Mouse (Mus musculus): ENCODE measurements around the gene Ldlrad3. TPM values are rescaled to one million over a fixed set of nuclear protein-coding genes. Genes with fewer than 3 reads are reported as not detected.

Gene Ldlrad3
- polyA plus RNA-seq, 1 experiment from 2014 or later: 4.3 TPM

DNA sequence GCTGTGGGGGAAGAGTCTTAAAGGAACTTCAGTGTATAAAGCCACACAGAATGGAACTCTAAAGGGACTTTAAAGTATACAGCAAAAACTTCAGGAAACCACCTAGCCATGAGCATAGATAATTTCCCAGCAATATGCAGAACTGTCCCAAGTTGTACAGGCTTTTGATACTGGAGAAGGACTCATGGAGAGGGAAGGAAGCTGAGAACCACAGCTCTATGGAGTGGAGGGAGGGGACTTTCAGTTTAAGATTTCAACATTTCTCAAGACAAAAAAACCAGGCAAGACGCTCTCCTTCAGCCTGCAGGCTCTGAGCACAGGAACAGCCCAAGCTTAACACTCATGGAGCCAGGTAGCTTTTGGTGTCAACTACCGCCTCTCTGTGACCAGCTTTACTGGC is 4.7 kb downstream of the Ldlrad3 start:
- no peak for TF ChIP-seq CTCF (IDR thresholded peaks at IDR 0.05; ENCODE audit: low read depth)
- no peaks in the 10 kb centered on the region for H3K9me3 ChIP-seq (ENCODE audit: control insufficient read depth)
- H3K4me1 ChIP-seq (replicated peaks; ENCODE audit: control insufficient read depth, insufficient read depth, low read length): no peaks in the 10 kb centered on the region
- H3K9ac ChIP-seq (ENCODE audit: low read depth, low read length): no peak overlapping the region
- ATAC-seq: no peak
- H3K27me3 ChIP-seq (replicated peaks; ENCODE audit: control insufficient read depth, insufficient read depth, low read length): no peaks in the 10 kb centered on the region
- no peak overlapping the region for H3K27ac ChIP-seq (ENCODE audit: low read depth, low read length)
- 83% methylated on average over 2 of the region's 2 CpGs for WGBS
- H3K36me3 ChIP-seq (ENCODE audit: control insufficient read depth, insufficient read depth): no peaks in the 10 kb centered on the region
- no peak overlapping the region for H3K4me3 ChIP-seq (ENCODE audit: low read depth, low read length)
- H3K4me2 ChIP-seq (replicated peaks; ENCODE audit: low read depth): no peak overlapping the region

DNA sequence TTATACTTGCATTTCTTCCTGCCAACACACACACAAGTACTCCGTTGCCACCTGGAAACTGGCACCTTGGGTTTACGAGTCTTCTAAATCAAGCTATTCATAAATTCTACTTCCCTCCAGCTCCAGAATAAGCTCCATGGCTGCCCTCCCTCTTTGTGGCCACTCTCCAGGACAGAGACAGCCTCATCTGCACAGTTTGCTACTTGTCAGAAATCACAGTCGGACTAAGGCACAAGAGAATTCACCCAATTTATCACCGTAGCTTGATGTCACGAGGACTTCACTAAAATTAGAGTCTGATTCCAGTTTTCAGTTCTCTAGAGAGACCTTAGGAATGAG is 9.8 kb downstream of the Ldlrad3 start:
- no peaks in the 10 kb centered on the region for H3K36me3 ChIP-seq (ENCODE audit: control insufficient read depth, insufficient read depth)
- H3K27me3 ChIP-seq (replicated peaks; ENCODE audit: control insufficient read depth, insufficient read depth, low read length): no peaks in the 10 kb centered on the region
- no peak overlapping the region for H3K4me3 ChIP-seq (ENCODE audit: low read depth, low read length)
- ATAC-seq: no peak
- H3K4me2 ChIP-seq (replicated peaks; ENCODE audit: low read depth): no peak overlapping the region
- no peak overlapping the region for H3K27ac ChIP-seq (ENCODE audit: low read depth, low read length)
- H3K9ac ChIP-seq (ENCODE audit: low read depth, low read length): no peak overlapping the region
- H3K9me3 ChIP-seq (ENCODE audit: control insufficient read depth): no peaks in the 10 kb centered on the region
- WGBS: 83% methylated on average over 5 of the region's 5 CpGs
- TF ChIP-seq CTCF (IDR thresholded peaks at IDR 0.05; ENCODE audit: low read depth): no peak
- no peaks in the 10 kb centered on the region for H3K4me1 ChIP-seq (replicated peaks; ENCODE audit: control insufficient read depth, insufficient read depth, low read length)

DNA sequence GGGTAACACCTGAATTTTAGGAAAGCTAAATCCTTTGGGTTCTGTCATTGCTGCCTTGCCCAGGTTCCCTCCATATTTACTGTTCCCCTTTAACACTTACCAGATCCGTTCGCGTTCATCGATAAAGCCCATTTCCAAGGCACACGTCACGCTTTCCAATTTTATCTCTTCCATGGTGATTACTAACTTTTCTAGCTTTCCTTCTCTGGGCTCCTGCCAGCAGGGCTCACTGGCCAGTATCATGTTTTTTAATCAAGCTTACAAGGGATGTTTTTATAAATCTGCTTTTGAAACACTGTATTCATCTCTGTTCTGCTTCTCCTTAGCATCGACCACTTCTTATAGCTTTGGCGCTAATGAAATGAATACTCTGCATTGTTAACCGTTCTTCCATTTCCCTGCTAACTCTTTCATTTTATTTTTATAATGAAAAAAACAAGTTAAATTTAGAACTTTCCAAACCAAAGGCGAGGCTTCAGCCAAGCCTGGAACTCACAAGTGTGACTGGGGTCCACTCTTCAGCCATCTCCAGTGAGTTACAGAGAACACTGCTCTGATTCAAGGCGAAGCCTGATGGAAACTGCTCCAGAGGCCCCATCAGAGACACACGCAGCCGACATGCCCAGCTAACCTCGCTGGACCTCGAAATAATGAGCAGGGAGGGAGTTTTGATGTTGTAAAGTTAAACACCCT is 10.3 kb downstream of the Ldlrad3 start:
- Histone ChIP-seq H3K9me3 (ENCODE audit: control insufficient read depth) (no peaks in the 10 kb centered on the region), H3K9ac (ENCODE audit: low read depth, low read length) (no peak overlapping the region), H3K4me3 (ENCODE audit: low read depth, low read length) (no peak overlapping the region), H3K4me2 (replicated peaks; ENCODE audit: low read depth) (no peak overlapping the region), H3K4me1 (replicated peaks; ENCODE audit: control insufficient read depth, insufficient read depth, low read length) (no peaks in the 10 kb centered on the region), H3K36me3 (ENCODE audit: control insufficient read depth, insufficient read depth) (no peaks in the 10 kb centered on the region), H3K27me3 (replicated peaks; ENCODE audit: control insufficient read depth, insufficient read depth, low read length) (no peaks in the 10 kb centered on the region), H3K27ac (ENCODE audit: low read depth, low read length) (no peak overlapping the region)
- TF ChIP-seq CTCF (IDR thresholded peaks at IDR 0.05; ENCODE audit: low read depth): no peak
- WGBS: 84% methylated on average over 15 of the region's 15 CpGs
- ATAC-seq: no peak

DNA sequence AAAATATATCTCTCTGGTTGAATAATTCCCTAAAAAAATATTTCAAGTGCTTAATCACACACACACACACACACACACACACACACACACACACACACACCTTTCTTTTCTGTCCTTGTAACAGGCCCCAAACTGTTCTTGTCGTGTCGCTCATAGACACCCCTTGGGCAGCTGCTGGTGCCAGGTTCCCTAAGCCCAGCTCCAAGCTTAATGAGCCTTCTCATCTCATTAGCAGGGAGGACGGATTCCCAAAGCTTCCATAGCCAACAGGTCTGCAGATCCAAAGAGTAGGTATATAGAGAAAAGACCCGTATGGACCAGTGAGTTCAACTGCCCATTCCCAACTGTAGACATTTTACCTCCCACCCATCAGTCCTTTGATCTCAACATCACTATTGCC is 13.7 kb downstream of the Ldlrad3 start:
- Histone ChIP-seq H3K36me3 (ENCODE audit: control insufficient read depth, insufficient read depth) (no peaks in the 10 kb centered on the region), H3K4me1 (replicated peaks; ENCODE audit: control insufficient read depth, insufficient read depth, low read length) (no peaks in the 10 kb centered on the region), H3K9ac (ENCODE audit: low read depth, low read length) (no peak overlapping the region), H3K27me3 (replicated peaks; ENCODE audit: control insufficient read depth, insufficient read depth, low read length) (no peaks in the 10 kb centered on the region), H3K4me3 (ENCODE audit: low read depth, low read length) (no peak overlapping the region), H3K27ac (ENCODE audit: low read depth, low read length) (no peak overlapping the region), H3K4me2 (replicated peaks; ENCODE audit: low read depth) (no peak overlapping the region), H3K9me3 (ENCODE audit: control insufficient read depth) (no peaks in the 10 kb centered on the region)
- WGBS: 89% methylated on average over 4 of the region's 4 CpGs
- no peak for TF ChIP-seq CTCF (IDR thresholded peaks at IDR 0.05; ENCODE audit: low read depth)
- no peak for ATAC-seq

DNA sequence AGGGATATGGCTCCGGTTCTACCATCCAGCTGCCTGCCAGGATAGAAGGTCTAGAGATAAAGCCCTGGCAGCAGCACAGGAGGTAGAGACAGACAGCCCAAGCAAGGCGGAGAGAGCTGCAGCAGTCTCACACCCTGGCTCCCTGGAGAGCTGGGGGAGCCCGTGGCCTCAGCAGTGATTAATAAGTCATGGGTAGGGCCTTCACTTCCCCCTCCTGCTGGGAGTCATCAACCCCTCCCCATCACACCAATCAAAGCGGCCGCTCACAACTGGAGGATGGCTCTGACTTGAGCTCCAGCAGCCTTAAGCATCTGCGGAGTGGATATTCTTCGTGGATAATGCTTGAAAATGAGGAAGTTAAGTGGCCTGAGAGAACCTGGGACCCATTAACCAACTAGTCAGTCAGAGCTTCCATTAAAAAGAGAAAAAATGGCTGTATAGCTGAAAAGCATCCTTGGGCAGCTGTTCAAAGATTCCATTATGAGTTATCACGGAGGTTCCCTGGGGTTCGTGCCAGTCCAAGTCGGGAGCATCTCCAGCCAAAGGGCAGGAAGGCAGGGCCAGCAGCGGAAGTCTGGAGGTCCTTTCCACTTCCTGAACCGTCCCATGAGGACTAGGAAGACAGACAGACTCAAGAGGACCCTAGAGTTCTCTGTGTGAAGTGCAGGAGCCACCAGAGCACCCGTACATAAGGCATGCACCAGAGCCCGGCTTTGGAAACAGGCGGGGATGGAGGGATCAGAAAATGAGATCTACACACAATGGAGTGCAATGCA is 19.4 kb downstream of the Ldlrad3 start:
- H3K4me1 ChIP-seq (replicated peaks; ENCODE audit: control insufficient read depth, insufficient read depth, low read length): no peaks in the 10 kb centered on the region; the same call in 1 of the 2 replicates
- H3K27ac ChIP-seq (ENCODE audit: low read depth, low read length): no peak overlapping the region
- no peak overlapping the region for H3K9ac ChIP-seq (ENCODE audit: low read depth, low read length)
- TF ChIP-seq CTCF (IDR thresholded peaks at IDR 0.05; ENCODE audit: low read depth): peak; percentile 38; the same call in 1 of the 2 replicates
- no peak overlapping the region for H3K4me3 ChIP-seq (ENCODE audit: low read depth, low read length)
- no peaks in the 10 kb centered on the region for H3K9me3 ChIP-seq (ENCODE audit: control insufficient read depth)
- 38% methylated on average over 15 of the region's 15 CpGs for WGBS
- no peak overlapping the region for H3K4me2 ChIP-seq (replicated peaks; ENCODE audit: low read depth)
- no peaks in the 10 kb centered on the region for H3K36me3 ChIP-seq (ENCODE audit: control insufficient read depth, insufficient read depth)
- ATAC-seq: no peak
- no peaks in the 10 kb centered on the region for H3K27me3 ChIP-seq (replicated peaks; ENCODE audit: control insufficient read depth, insufficient read depth, low read length)

DNA sequence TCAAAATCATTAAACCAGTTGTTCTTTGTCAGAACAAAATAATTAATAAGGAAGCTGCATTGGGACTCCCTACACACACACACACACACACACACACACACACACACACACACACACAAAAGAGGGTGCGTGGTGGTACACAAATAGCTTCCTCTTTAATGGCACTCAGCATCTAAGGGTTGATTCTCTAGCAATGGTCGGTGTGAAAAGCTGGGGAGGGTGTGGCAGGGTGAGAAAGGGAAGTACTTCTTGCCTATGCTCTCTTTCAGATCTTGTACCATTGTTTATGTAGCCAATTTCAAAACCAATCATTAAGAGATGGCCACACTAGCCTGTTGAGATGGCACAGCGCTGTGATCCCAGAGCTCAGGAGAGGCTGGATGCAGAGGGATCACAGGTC is 23.1 kb downstream of the Ldlrad3 start:
- 76% methylated on average over 3 of the region's 3 CpGs for WGBS
- no peak overlapping the region for H3K9ac ChIP-seq (ENCODE audit: low read depth, low read length)
- no peak overlapping the region for H3K4me2 ChIP-seq (replicated peaks; ENCODE audit: low read depth)
- no peaks in the 10 kb centered on the region for H3K36me3 ChIP-seq (ENCODE audit: control insufficient read depth, insufficient read depth)
- no peak for ATAC-seq
- H3K4me3 ChIP-seq (ENCODE audit: low read depth, low read length): no peak overlapping the region
- H3K27ac ChIP-seq (ENCODE audit: low read depth, low read length): no peak overlapping the region
- H3K4me1 ChIP-seq (replicated peaks; ENCODE audit: control insufficient read depth, insufficient read depth, low read length): no peaks in the 10 kb centered on the region; the same call in 1 of the 2 replicates
- H3K9me3 ChIP-seq (ENCODE audit: control insufficient read depth): no peaks in the 10 kb centered on the region
- no peak for TF ChIP-seq CTCF (IDR thresholded peaks at IDR 0.05; ENCODE audit: low read depth)
- H3K27me3 ChIP-seq (replicated peaks; ENCODE audit: control insufficient read depth, insufficient read depth, low read length): no peaks in the 10 kb centered on the region

Measured in intestine, postnatal 0 days (tissue).